ENCODE assay signal across 7 mouse cellular contexts in the genomic region with DNA sequence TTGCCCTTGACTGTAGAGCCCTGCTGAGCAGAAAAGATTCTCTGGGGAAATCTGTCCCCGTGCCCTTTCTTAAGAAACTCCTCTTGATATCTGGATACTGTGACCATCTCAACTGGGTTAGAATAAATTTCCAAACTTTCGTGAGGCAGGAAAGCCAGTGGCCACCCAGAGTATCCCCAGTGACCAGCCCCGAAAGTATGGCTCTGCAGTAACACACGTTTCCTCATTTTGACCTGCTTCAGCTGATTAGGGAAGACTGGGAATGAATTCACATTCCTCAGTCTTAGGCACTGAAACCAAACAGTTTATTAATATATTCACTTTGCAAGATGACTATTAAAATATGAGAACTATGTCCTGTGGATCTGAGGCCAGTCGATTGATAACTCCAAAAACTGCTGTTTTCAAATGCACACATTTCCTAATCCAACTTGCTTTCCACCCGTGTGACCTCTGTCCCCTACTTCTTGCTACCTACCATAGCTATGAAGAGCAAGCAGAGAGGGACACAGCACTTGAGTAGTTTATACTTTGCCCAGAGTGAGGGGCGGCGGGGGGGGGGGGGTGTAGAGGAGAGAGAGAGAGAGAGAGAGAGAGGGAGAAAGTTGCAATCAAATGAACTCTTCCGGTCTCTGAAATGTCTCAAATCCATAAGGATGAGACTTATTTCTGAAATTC. TPM values are rescaled to one million over a fixed set of nuclear protein-coding genes. Genes with fewer than 3 reads are reported as not detected.
DNase-seq lines count a peak whose midpoint lies in the region; ATAC-seq and TF ChIP-seq lines count a peak whose summit lies in the region.

No protein-coding gene starts in this region.

- no peaks in the 10 kb centered on the region for H3K9me3 ChIP-seq in E14TG2a.4 (ENCODE audit: low read length)
- no peaks in the 10 kb centered on the region for H3K9me3 ChIP-seq in lung, embryonic 16.5 days (ENCODE audit: control insufficient read depth, low read length)
- no peaks in the 10 kb centered on the region for H3K9me3 ChIP-seq in stomach, embryonic 16.5 days (replicated peaks; ENCODE audit: control insufficient read depth, low read length)

- TF ChIP-seq CTCF in E14TG2a.4 (conservative IDR thresholded peaks at IDR 0.05; ENCODE audit: low read length), result no peak

- peak overlapping the region; percentile 85 for H3K27ac ChIP-seq in lung, embryonic 16.5 days (ENCODE audit: low read length)
- peak overlapping the region; percentile 22 for H3K27ac ChIP-seq in stomach, embryonic 16.5 days (ENCODE audit: low read length)

- H3K4me3 ChIP-seq in E14TG2a.4 (replicated peaks; ENCODE audit: low read length), result peak overlapping the region; percentile 78
- H3K4me3 ChIP-seq in lung, embryonic 16.5 days (ENCODE audit: low read length), result peak overlapping the region; percentile 90
- peak overlapping the region; percentile 85 for H3K4me3 ChIP-seq in stomach, embryonic 16.5 days (replicated peaks; ENCODE audit: low read length)

- peak; percentile 39 for DNase-seq in adipocyte (ENCODE audit: low spot score)
- DNase-seq in heart, postnatal 36 days, result peak; percentile 20 to 28
- DNase-seq in gastrocnemius, adult 18-20 months (ENCODE audit: low spot score), result no peak
- DNase-seq in right cerebral cortex, postnatal 14 days, result no peak

- H3K4me2 ChIP-seq in lung, embryonic 16.5 days (ENCODE audit: low read depth, low read length), result peak overlapping the region; percentile 95
- peak overlapping the region; percentile 98 for H3K4me2 ChIP-seq in stomach, embryonic 16.5 days (ENCODE audit: low read depth, low read length)

- H3K36me3 ChIP-seq in E14TG2a.4 (ENCODE audit: insufficient read depth, low read length), result no peaks in the 10 kb centered on the region
- H3K36me3 ChIP-seq in lung, embryonic 16.5 days (ENCODE audit: control insufficient read depth, insufficient read depth, low read length), result no peaks in the 10 kb centered on the region
- no peaks in the 10 kb centered on the region for H3K36me3 ChIP-seq in stomach, embryonic 16.5 days (ENCODE audit: control insufficient read depth, insufficient read depth, low read length)

- H3K4me1 ChIP-seq in E14TG2a.4 (replicated peaks; ENCODE audit: low read depth, low read length), result peaks cover 22% of the 10 kb centered on the region
- peaks cover 12% of the 10 kb centered on the region for H3K4me1 ChIP-seq in lung, embryonic 16.5 days (replicated peaks; ENCODE audit: control insufficient read depth, insufficient read depth, low read length)
- H3K4me1 ChIP-seq in stomach, embryonic 16.5 days (ENCODE audit: control insufficient read depth, insufficient read depth, low read length), result peaks cover 5% of the 10 kb centered on the region; the same call in 1 of the 2 replicates

- intact Hi-C loops in heart, postnatal 36 days (cut with DNase I), result loop anchor here (2.0 to 10.0 kb wide), 3 partner anchors 28 to 136 kb away; no protein-coding TSS in a partner anchor

- peak overlapping the region; percentile 87 for H3K9ac ChIP-seq in lung, embryonic 16.5 days (ENCODE audit: low read length)
- peak overlapping the region; percentile 83 for H3K9ac ChIP-seq in stomach, embryonic 16.5 days (ENCODE audit: low read length)

- ATAC-seq in lung, embryonic 16.5 days (ENCODE audit: low read depth), result no peak
- ATAC-seq in stomach, embryonic 16.5 days (ENCODE audit: insufficient read depth, low FRiP score), result no peak

- peaks cover 69% of the 10 kb centered on the region for H3K27me3 ChIP-seq in E14TG2a.4 (ENCODE audit: insufficient read depth, low read length)
- H3K27me3 ChIP-seq in lung, embryonic 16.5 days (ENCODE audit: control insufficient read depth, insufficient read depth, low read depth, low read length), result no peaks in the 10 kb centered on the region
- H3K27me3 ChIP-seq in stomach, embryonic 16.5 days (ENCODE audit: control insufficient read depth, insufficient read depth, low read length), result peaks cover 4% of the 10 kb centered on the region; the same call in 1 of the 2 replicates

- WGBS in lung, embryonic 16.5 days, result 13% methylated on average over 7 of the region's 9 CpGs
- WGBS in stomach, embryonic 16.5 days, result 20% methylated on average over 8 of the region's 9 CpGs

RNA-seq across cellular contexts. Expression of a gene that starts 1.0 kb away (rescaled TPM):
- 1 to 10 TPM; 3.3 to 4.9 TPM for total RNA-seq in heart, postnatal 36 days (2021)
- polyA plus RNA-seq in lung, embryonic 16.5 days (2015; fragmentation: Nextera tagmentation; extraction: Ambion mirVana), result 22.9 and 23.6 TPM in 2 replicates
- polyA plus RNA-seq in stomach, embryonic 16.5 days (2015; fragmentation: Nextera tagmentation; extraction: Ambion mirVana), result 25.8 and 28.6 TPM in 2 replicates
- total RNA-seq in gastrocnemius, adult 18-20 months (2021), result 1 to 10 TPM; 1.1 to 1.3 TPM

Comparison
In these comparisons a context has a peak if more than half of its experiments do, and no peak if none do; other contexts are left out.
1. DNase-seq: peak in adipocyte (single experiment) and heart, postnatal 36 days (2 of 2); none in gastrocnemius, adult 18-20 months (single experiment) and right cerebral cortex, postnatal 14 days (single experiment).
2. Peak in every context shown above with its lines, with median percentiles within 50 percentile points of each other: H3K4me3 ChIP-seq.